Mouse (Mus musculus) CH12.LX (cell line): ENCODE data around the gene Pakap. TPM values are rescaled to one million over a fixed set of nuclear protein-coding genes. Genes with fewer than 3 reads are reported as not detected.

Source experiments
- DNase-seq: peaks from one replicate; pipeline ENCODE4 v3.0.0-alpha.2; 2013; ENCODE audit errors: extremely low read depth
- H3K27ac ChIP-seq: 2 replicates; pipeline ENCODE4 v1.5.1; 2012; ENCODE audit warnings: low read depth, mild to moderate bottlenecking, control low read depth, moderate library complexity; ENCODE audit not compliant: insufficient read depth
- H3K27me3 ChIP-seq: replicated peaks from 2 replicates; pipeline ENCODE3; 2012; ENCODE audit warnings: inconsistent platforms
- H3K36me3 ChIP-seq, 2 experiments: replicated peaks in 1 of 2; 2 replicates each; pipeline versions ENCODE3 to v1.6.1; 2012; ENCODE audit warnings: inconsistent platforms in 1 of 2, low read length in 1 of 2, mild to moderate bottlenecking in 1 of 2, mixed read lengths in 1 of 2, moderate library complexity in 1 of 2; ENCODE audit not compliant: control insufficient read depth in 1 of 2, insufficient read depth in 1 of 2
- H3K4me1 ChIP-seq, 2 experiments: 2 replicates each; pipeline ENCODE4 v1.6.1; 2012; ENCODE audit warnings: inconsistent platforms in 1 of 2, moderate library complexity in 1 of 2; ENCODE audit not compliant: insufficient read depth in 2 of 2, control insufficient read depth in 1 of 2
- H3K4me2 ChIP-seq: 2 replicates; pipeline ENCODE4 v1.6.1; 2012; ENCODE audit warnings: low read depth, mild to moderate bottlenecking, control low read depth; ENCODE audit not compliant: poor library complexity, insufficient read depth, severe bottlenecking
- H3K4me3 ChIP-seq, 3 experiments: fragments of 150-350 bp in 1 of 3; sonication (generic) in 1 of 3; replicated peaks in 1 of 3; 2 replicates each; pipeline versions ENCODE3 to v1.5.1; 2011 to 2012; ENCODE audit warnings: low read depth in 2 of 3, low read length in 2 of 3, mild to moderate bottlenecking in 2 of 3, moderate library complexity in 2 of 3, control low read depth in 1 of 3, improper control_type of control experiment in 1 of 3, inconsistent platforms in 1 of 3, mixed read lengths in 1 of 3; ENCODE audit not compliant: poor library complexity in 1 of 3
- H3K79me2 ChIP-seq: replicated peaks from 2 replicates; pipeline ENCODE4 v1.6.1; 2012; ENCODE audit warnings: mild to moderate bottlenecking, moderate library complexity; ENCODE audit not compliant: control insufficient read depth, poor library complexity, insufficient read depth, severe bottlenecking; ENCODE audit errors: extremely low read depth
- H3K9ac ChIP-seq: 2 replicates; pipeline ENCODE4 v1.6.1; 2012; ENCODE audit warnings: low read depth, mild to moderate bottlenecking, control low read depth, moderate library complexity; ENCODE audit not compliant: insufficient read depth
- H3K9me3 ChIP-seq: replicated peaks from 2 replicates; pipeline ENCODE3; 2012; ENCODE audit warnings: low read length, inconsistent platforms, mixed read lengths
- CHD2 ChIP-seq: IDR thresholded peaks from 2 replicates; pipeline ENCODE4 v1.6.1; 2011; ENCODE audit warnings: low read length, improper control_type of control experiment
- E2F4 ChIP-seq: IDR thresholded peaks from 2 replicates; pipeline ENCODE4 v1.6.1; 2011; ENCODE audit warnings: low read depth, low read length, improper control_type of control experiment; ENCODE audit not compliant: insufficient replicate concordance
- ELF1 ChIP-seq: IDR thresholded peaks from 2 replicates; pipeline ENCODE4 v1.6.1; 2014; ENCODE audit warnings: low read depth, mild to moderate bottlenecking, inconsistent platforms, low read length, improper control_type of control experiment
- EP300 ChIP-seq: IDR thresholded peaks from 2 replicates; pipeline ENCODE4 v1.6.1; 2011; ENCODE audit warnings: low read length, improper control_type of control experiment
- ETS1 ChIP-seq: conservative IDR thresholded peaks from 2 replicates; pipeline ENCODE4 v1.6.1; 2012; ENCODE audit warnings: low read depth, mild to moderate bottlenecking, inconsistent platforms, low read length, improper control_type of control experiment, moderate library complexity
- GABPA ChIP-seq: IDR thresholded peaks from 2 replicates; pipeline ENCODE4 v1.6.1; 2012; ENCODE audit warnings: low read depth, low read length, improper control_type of control experiment, inconsistent platforms; ENCODE audit not compliant: insufficient replicate concordance
- IRF4 ChIP-seq: IDR thresholded peaks from 2 replicates; pipeline ENCODE4 v1.6.1; 2014; ENCODE audit warnings: low read depth, mild to moderate bottlenecking, inconsistent platforms, low read length, improper control_type of control experiment
- JUND ChIP-seq: conservative IDR thresholded peaks from 2 replicates; pipeline ENCODE4 v1.6.1; 2011; ENCODE audit warnings: low read depth, low read length, improper control_type of control experiment
- MAFK ChIP-seq: IDR thresholded peaks from 2 replicates; pipeline ENCODE4 v1.6.1; 2011; ENCODE audit warnings: low read length, improper control_type of control experiment; ENCODE audit not compliant: insufficient replicate concordance
- MAX ChIP-seq: IDR thresholded peaks from 2 replicates; pipeline ENCODE4 v1.6.1; 2011; ENCODE audit warnings: low read length, improper control_type of control experiment
- MXI1 ChIP-seq: IDR thresholded peaks from 2 replicates; pipeline ENCODE4 v1.6.1; 2011; ENCODE audit warnings: mild to moderate bottlenecking, low read depth, low read length, improper control_type of control experiment
- MYC ChIP-seq: IDR thresholded peaks from 2 replicates; pipeline ENCODE4 v1.6.1; 2011; ENCODE audit warnings: low read depth, mild to moderate bottlenecking, improper control_type of control experiment, low read length
- PAX5 ChIP-seq: IDR thresholded peaks from 2 replicates; pipeline ENCODE4 v1.6.1; 2012; ENCODE audit warnings: low read length, inconsistent platforms, mixed read lengths
- POLR2A ChIP-seq: IDR thresholded peaks from 2 replicates; pipeline ENCODE4 v1.6.1; 2011; ENCODE audit warnings: low read depth, mild to moderate bottlenecking, improper control_type of control experiment, low read length
- POLR2AphosphoS2 ChIP-seq: IDR thresholded peaks from 2 replicates; pipeline ENCODE4 v1.6.1; 2011; ENCODE audit warnings: low read depth, low read length, improper control_type of control experiment
- RAD21 ChIP-seq: IDR thresholded peaks from 2 replicates; pipeline ENCODE4 v1.6.1; 2011; ENCODE audit warnings: low read depth, mild to moderate bottlenecking, low read length, improper control_type of control experiment, moderate library complexity
- RCOR1 ChIP-seq: conservative IDR thresholded peaks from 2 replicates; pipeline ENCODE4 v1.6.1; 2012; ENCODE audit warnings: low read depth, mild to moderate bottlenecking, inconsistent platforms, low read length, improper control_type of control experiment
- SMC3 ChIP-seq: IDR thresholded peaks from 2 replicates; pipeline ENCODE4 v1.6.1; 2011; ENCODE audit warnings: low read depth, low read length, improper control_type of control experiment
- TBP ChIP-seq: conservative IDR thresholded peaks from 2 replicates; pipeline ENCODE4 v1.6.1; 2011; ENCODE audit warnings: low read depth, low read length, improper control_type of control experiment
- ZC3H11A ChIP-seq: IDR thresholded peaks from 2 replicates; pipeline ENCODE4 v1.6.1; 2012; ENCODE audit warnings: low read depth, mild to moderate bottlenecking, inconsistent platforms, low read length, improper control_type of control experiment
- dilution Hi-C: fragments of 300-500 bp; cut with MboI; formaldehyde crosslinking; loops from 2 replicates; pipeline ENCODE4 v1.14.3; 2020; ENCODE audit warnings: low sequenced_read_pairs; ENCODE audit not compliant: extremely low pct_unique_long_range_greater_than_20kb, extremely low pct_ligation_motif_present
- in situ Hi-C: fragments of 300-500 bp; cut with MboI; formaldehyde crosslinking; loops from 3 replicates; pipeline ENCODE4 v1.14.3; 2019; ENCODE audit warnings: low sequenced_read_pairs, low pct_ligation_motif_present, low pct_unique_long_range_greater_than_20kb, mixed read lengths
- polyA plus RNA-seq: library from polyadenylated mRNA; unstranded; fragments of >175 nt; gene quantifications from 2 replicates; pipeline ENCODE4 v1.2.1, GENCODE M21; 2012; ENCODE audit warnings: low read depth; ENCODE audit not compliant: insufficient read length
- total RNA-seq, 2 experiments: library from RNA; depleted of rRNA; stranded (reverse); fragments of 300-350 nt in 1 of 2; fragments of >200 nt in 1 of 2; gene quantifications; 2 replicates each; pipeline ENCODE4 v1.2.3; 2012 to 2014

Pakap gene
- total and polyA plus RNA-seq, 3 experiments = 0.08 to 0.14 TPM; not detected in 1

DNA sequence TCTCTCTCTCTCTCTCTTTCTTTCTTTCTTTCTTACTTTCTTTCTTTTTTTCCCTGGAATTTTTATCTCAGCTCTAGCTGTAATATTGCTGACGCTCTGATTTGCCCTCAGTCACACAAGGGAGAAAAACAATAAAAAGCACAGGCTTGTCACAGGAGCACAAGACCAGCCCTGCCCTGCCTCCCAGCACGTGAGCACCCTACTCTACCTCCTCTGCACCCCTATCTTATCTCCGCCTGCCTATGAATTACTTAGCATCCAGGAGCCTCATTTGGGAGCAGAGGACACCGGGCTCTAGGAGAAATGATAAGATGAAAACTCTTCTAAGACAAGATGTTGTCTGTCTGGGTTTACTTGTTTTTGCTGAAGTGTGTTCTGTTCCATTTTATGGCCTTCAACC is 206.5 kb downstream of the Pakap start:
- in situ Hi-C loops (no loop called here), dilution Hi-C loops (no loop called here)
- no peaks in the 10 kb centered on the region for H3K36me3 ChIP-seq
- peaks cover 6 to 13% of the 10 kb centered on the region in 2 experiments; a peak in 3 of 4 replicates for H3K4me1 ChIP-seq
- DNase-seq = no peak
- no peaks in the 10 kb centered on the region for H3K27me3 ChIP-seq
- no peaks in the 10 kb centered on the region for H3K9me3 ChIP-seq
- no peak overlapping the region for H3K4me2 ChIP-seq
- H3K27ac ChIP-seq = no peak overlapping the region
- H3K9ac ChIP-seq = no peak overlapping the region
- no peaks in the 10 kb centered on the region for H3K79me2 ChIP-seq
- no peak overlapping the region for H3K4me3 ChIP-seq
- TF ChIP-seq POLR2AphosphoS2 = no peak
- TF ChIP-seq MAX = no peak
- TF ChIP-seq RCOR1 = no peak
- TF ChIP-seq EP300 = no peak
- TF ChIP-seq TBP = no peak
- no peak for TF ChIP-seq IRF4
- no peak for TF ChIP-seq SMC3
- TF ChIP-seq PAX5 = no peak
- no peak for TF ChIP-seq MAFK
- TF ChIP-seq POLR2A = no peak
- no peak for TF ChIP-seq ETS1
- no peak for TF ChIP-seq E2F4
- TF ChIP-seq ELF1 = no peak
- TF ChIP-seq MYC = no peak
- no peak for TF ChIP-seq GABPA
- TF ChIP-seq JUND = no peak
- TF ChIP-seq CHD2 = no peak
- TF ChIP-seq ZC3H11A = no peak

DNA sequence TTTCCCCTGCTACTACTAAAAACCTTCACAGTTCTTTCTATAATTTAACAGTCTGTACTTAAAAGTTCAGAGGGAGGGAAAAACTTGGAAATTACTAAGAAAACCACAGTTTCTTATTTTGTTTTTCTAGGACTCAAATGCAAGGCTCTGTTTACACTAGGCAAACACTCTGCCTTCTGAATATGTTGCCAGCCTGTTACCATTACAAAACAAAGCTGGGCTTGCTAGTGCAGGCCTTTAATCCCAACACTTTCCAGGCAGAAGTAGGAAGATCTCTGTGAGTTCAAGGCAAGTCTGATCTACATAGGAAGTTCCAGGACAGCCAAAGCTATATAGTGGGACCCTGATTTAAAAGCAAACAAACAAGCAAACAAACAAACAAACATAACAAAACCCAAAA is 207.6 kb downstream of the Pakap start:
- dilution Hi-C loops = no loop called here
- in situ Hi-C loops = no loop called here
- TF ChIP-seq RAD21 = no peak
- no peak for TF ChIP-seq MXI1
- TF ChIP-seq, all 38 proteins: peak for 0

More for the DNA sequence above, 207.6 kb downstream of the Pakap start:
- H3K4me1 ChIP-seq = peaks cover 6 to 11% of the 10 kb centered on the region in 2 experiments; a peak in 3 of 4 replicates
- no peaks in the 10 kb centered on the region for H3K79me2 ChIP-seq
- H3K4me2 ChIP-seq = no peak overlapping the region
- H3K36me3 ChIP-seq = no peaks in the 10 kb centered on the region
- H3K27ac ChIP-seq = no peak overlapping the region
- H3K27me3 ChIP-seq = no peaks in the 10 kb centered on the region
- no peak overlapping the region for H3K4me3 ChIP-seq
- H3K9me3 ChIP-seq = no peaks in the 10 kb centered on the region
- no peak overlapping the region for H3K9ac ChIP-seq
- DNase-seq = no peak
